Mouse (Mus musculus) erythroblast, embryonic 14.5 days (primary cell): ENCODE results near the gene Pitpnm2. TPM values are rescaled to one million over a fixed set of nuclear protein-coding genes. Genes with fewer than 3 reads are reported as not detected.

Experiments
- H3K27me3 ChIP-seq: 2 replicates; pipeline ENCODE4 v1.6.1; 2012; ENCODE audit warnings: inconsistent platforms; ENCODE audit not compliant: control insufficient read depth
- H3K36me3 ChIP-seq: 2 replicates; pipeline ENCODE4 v1.6.1; 2012; ENCODE audit warnings: mild to moderate bottlenecking, inconsistent platforms; ENCODE audit not compliant: control insufficient read depth
- H3K4me1 ChIP-seq: 2 replicates; pipeline ENCODE4 v1.6.1; 2012; ENCODE audit warnings: inconsistent platforms; ENCODE audit not compliant: control insufficient read depth
- H3K4me3 ChIP-seq: replicated peaks from 2 replicates; pipeline ENCODE3; 2012; ENCODE audit warnings: moderate library complexity, mild to moderate bottlenecking, inconsistent platforms
- H3K9me3 ChIP-seq: 2 replicates; pipeline ENCODE4 v1.6.1; 2012; ENCODE audit warnings: low read length, inconsistent platforms, mixed read lengths; ENCODE audit not compliant: control insufficient read depth
- GATA1 ChIP-seq: IDR thresholded peaks from 2 replicates; pipeline ENCODE4 v1.6.1; 2012; ENCODE audit warnings: low read length, inconsistent platforms, mixed read lengths
- TAL1 ChIP-seq: IDR thresholded peaks from 3 replicates; pipeline ENCODE4 v1.6.1; 2012; ENCODE audit warnings: low read length, inconsistent platforms, mixed read lengths
- polyA plus RNA-seq: library from polyadenylated mRNA; stranded (reverse); fragments of >175 nt; gene quantifications from 2 replicates; pipeline ENCODE4 v1.2.3, GENCODE M21; 2012

The Pitpnm2 gene
- polyA plus RNA-seq, 1 experiment: 0.38 TPM

DNA sequence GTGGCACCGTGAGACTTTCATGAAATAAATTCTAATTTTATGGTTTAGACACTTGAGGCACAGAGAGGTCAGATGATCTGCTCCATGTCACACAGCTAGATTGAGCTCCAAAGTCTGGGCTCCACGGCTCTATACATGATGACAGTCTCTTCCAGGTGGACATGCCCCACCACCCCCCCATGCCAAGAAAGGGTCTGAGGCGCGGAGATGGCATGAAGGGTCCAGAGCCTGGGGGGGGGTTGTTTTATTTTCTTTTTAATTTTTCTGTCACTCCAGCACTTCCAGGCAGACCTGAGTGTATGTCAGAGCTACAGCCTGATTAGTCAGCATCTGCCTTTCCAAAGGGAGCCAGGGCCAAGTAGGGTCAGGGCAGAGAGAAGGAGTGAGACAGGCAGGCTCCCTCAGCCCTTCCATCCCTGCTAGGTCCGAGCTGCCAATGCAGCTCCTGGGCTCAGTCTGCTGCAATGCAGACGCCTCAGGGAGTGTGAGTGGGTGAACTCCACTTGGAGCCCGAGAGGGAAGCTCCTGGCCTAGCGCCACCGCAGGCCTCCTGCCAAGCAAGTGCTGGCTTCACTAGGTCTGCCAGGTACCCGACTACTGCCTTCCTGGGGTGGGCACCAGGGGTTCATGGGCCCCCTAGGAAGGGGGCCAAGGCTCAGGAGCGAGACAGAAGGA lies 156.3 kb downstream of the Pitpnm2 start:
- Histone ChIP-seq H3K4me3 (peak overlapping the region; percentile 76), H3K27me3 (no peaks in the 10 kb centered on the region; the same call in 1 of the 2 replicates), H3K36me3 (peaks cover 40% of the 10 kb centered on the region), H3K4me1 (peaks cover 76% of the 10 kb centered on the region), H3K9me3 (peaks cover 3% of the 10 kb centered on the region)
- TF ChIP-seq GATA1 (no peak), TAL1 (no peak)

DNA sequence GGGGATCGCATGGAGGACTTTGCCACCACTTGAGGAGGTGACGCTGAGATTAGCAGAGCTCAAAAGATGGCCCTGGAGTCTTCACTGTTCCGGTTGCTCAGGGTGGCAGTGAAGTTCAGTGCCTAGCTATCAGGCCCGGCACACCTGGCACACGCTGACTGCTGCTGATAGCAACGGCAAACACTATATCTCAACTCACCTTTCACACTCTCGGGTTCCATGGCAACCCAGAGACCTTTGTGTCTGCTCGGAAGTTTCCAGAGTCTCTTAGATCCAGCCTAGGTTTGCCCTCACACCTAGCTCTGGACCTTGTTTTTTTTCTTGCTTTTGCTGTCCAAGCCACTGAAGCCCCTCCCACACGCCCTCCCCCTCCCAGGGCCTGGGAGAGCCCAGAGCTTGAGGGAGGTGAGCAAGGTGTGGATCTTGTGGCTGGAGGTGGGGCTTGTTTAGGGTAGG lies 157.6 kb downstream of the Pitpnm2 start:
- peaks cover 85% of the 10 kb centered on the region for H3K4me1 ChIP-seq
- H3K9me3 ChIP-seq: peaks cover 3% of the 10 kb centered on the region
- H3K4me3 ChIP-seq: peak overlapping the region; percentile 56

DNA sequence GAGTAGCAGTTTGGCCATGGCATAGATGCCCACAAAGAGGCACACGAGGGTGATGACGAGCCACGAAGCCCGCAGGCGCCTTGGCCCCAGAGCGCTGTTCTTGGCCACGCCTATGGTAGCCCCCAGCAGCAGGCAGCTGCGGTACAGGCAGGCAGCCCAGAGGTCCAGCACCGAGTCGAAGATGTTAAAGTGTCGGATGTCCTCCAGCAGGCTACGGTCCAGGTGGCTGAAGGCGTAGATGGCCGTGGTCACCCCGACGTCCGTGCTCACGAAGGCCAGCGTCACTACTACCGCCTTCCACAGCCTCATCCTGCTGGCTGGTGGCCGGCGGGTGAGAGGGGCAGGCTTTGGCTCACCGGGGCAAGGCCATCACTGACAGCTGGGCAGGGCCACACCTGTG lies 159.7 kb downstream of the Pitpnm2 start:
- Histone ChIP-seq H3K4me1 (peaks cover 86% of the 10 kb centered on the region), H3K27me3 (no peaks in the 10 kb centered on the region), H3K36me3 (peaks cover 58% of the 10 kb centered on the region), H3K4me3 (no peak overlapping the region), H3K9me3 (no peaks in the 10 kb centered on the region)
- no peak for TF ChIP-seq GATA1
- no peak for TF ChIP-seq TAL1

More for the DNA sequence above, 157.6 kb downstream of the Pitpnm2 start:
- peak; percentile 95 for TF ChIP-seq GATA1
- TF ChIP-seq TAL1: peak; percentile 97
- Histone ChIP-seq H3K36me3 (peaks cover 50% of the 10 kb centered on the region), H3K27me3 (no peaks in the 10 kb centered on the region)

- Histone ChIP-seq H3K27me3 (no peaks in the 10 kb centered on the region), H3K9me3 (no peaks in the 10 kb centered on the region), H3K36me3 (peaks cover 44% of the 10 kb centered on the region), H3K4me1 (peaks cover 70% of the 10 kb centered on the region), H3K4me3 (no peak overlapping the region)
- TF ChIP-seq GATA1 (no peak), TAL1 (no peak)
Measured at GRCm38 (mm10) chr5:124086876-124087275, 162.7 kb downstream of the Pitpnm2 start.

DNA sequence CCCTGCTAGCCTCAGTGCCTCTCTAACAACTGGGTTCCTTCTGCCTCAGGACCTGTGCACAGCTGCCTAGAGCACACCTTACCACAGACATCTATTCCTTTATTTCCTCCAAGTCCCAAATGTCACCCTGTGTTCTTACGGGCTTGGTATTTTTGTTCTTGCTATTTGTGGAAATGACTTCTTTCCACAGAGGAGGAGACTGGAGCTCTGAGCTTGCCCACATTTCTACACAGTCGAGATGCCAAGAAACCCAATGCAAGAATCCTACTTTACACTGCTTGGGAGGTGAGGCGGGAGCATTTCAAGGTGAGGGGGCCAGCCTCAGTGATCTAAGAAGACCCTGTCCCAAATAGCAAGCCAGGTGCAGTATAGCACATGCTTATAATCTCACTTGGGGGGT lies 164.0 kb downstream of the Pitpnm2 start:
- peaks cover 57% of the 10 kb centered on the region for H3K4me1 ChIP-seq
- no peaks in the 10 kb centered on the region for H3K27me3 ChIP-seq
- H3K4me3 ChIP-seq: peak overlapping the region; percentile 33
- TF ChIP-seq GATA1: no peak
- TF ChIP-seq TAL1: no peak
- H3K36me3 ChIP-seq: peaks cover 43% of the 10 kb centered on the region
- no peaks in the 10 kb centered on the region for H3K9me3 ChIP-seq

- H3K36me3 ChIP-seq: peaks cover 35% of the 10 kb centered on the region
- TF ChIP-seq GATA1: no peak
- no peak for TF ChIP-seq TAL1
- no peaks in the 10 kb centered on the region for H3K9me3 ChIP-seq
- H3K4me3 ChIP-seq: peak overlapping the region; percentile 3
- peaks cover 54% of the 10 kb centered on the region for H3K4me1 ChIP-seq
- no peaks in the 10 kb centered on the region for H3K27me3 ChIP-seq
Measured at GRCm38 (mm10) chr5:124084588-124085173, 164.9 kb downstream of the Pitpnm2 start.

DNA sequence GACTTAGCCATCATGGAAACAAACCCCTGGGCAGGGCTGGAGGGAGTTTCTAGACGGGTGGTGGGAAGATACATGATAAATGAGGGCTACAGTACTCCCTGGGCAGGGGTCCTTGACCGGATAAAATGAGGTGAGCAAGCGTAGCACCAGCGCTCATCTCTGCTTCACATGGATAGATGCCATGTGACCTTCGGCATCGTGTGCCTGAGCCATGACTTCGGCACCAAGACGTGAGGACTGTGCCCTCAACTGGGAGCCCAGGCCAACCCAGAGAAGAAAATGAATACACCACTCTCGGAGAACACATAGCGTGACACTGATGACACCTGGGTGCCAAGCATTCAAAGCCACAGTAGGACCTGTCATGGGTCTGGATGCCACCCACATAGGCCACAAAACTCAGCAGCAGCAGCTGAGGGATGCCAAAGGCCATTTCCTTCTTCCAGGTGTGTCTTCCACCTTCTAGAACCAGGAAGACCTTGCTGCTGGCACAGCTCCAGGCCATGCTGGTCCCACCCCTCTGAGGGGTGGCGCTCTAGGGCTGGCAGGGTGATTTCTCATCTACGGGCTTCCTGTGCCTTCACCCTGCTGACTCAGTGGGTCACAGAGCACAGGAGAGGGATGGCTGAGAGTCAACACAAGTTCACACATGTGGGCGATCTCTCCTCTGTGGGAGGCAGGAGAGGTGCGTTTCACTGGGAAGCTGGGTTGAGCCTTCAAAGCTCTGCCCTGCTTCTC lies 165.5 kb downstream of the Pitpnm2 start:
- TF ChIP-seq TAL1 (no peak), GATA1 (no peak)
- Histone ChIP-seq H3K4me3 (no peak overlapping the region), H3K27me3 (no peaks in the 10 kb centered on the region), H3K9me3 (no peaks in the 10 kb centered on the region), H3K4me1 (peaks cover 49% of the 10 kb centered on the region), H3K36me3 (peaks cover 28% of the 10 kb centered on the region)

DNA sequence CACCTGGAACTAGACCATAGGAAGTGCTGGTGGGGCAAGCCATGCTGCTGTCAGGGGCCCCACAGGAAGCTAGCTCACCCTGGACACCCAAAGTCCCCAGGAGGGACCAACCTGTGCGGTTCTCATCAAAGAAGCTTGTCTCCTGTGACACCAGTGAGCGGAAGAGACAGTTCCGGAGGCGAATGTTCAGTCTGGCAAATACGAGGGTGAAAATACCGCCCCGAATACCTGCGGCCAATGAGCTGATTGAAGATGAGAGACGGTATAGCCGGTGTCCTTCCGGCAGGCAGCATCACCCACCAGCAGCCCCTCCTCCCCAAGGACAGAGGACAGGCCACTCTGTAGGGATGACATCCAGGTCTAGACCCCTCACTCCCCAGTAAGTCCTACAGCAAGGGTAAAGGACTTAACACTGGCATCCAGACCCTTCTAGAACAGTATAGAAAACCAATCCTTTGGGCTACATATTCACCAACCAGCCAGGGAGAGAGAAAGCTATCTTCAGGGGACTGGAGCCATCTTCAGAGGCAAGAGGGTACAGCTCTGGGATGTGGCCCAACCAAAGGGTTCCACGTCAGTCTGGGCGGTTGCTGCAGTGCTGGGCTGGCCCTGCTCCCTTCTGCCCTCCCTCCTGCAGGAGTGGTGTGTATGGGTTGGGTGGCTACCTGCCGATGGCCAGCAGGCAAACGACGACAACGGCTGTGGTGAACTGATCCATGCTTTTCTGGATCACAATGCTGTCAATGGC lies 166.4 kb downstream of the Pitpnm2 start:
- H3K4me3 ChIP-seq: no peak overlapping the region
- H3K36me3 ChIP-seq: peaks cover 19% of the 10 kb centered on the region
- no peaks in the 10 kb centered on the region for H3K9me3 ChIP-seq
- TF ChIP-seq GATA1 (no peak), TAL1 (no peak)
- H3K4me1 ChIP-seq: peaks cover 44% of the 10 kb centered on the region
- H3K27me3 ChIP-seq: no peaks in the 10 kb centered on the region

- no peak overlapping the region for H3K4me3 ChIP-seq
- H3K4me1 ChIP-seq: peaks cover 41% of the 10 kb centered on the region
- no peaks in the 10 kb centered on the region for H3K9me3 ChIP-seq
- H3K36me3 ChIP-seq: peaks cover 15% of the 10 kb centered on the region
- H3K27me3 ChIP-seq: no peaks in the 10 kb centered on the region
- TF ChIP-seq GATA1 (no peak), TAL1 (no peak)
Measured at GRCm38 (mm10) chr5:124082447-124082846, 167.1 kb downstream of the Pitpnm2 start.
